Mouse (Mus musculus): ENCODE data around the gene Dnajb8.

Dnajb8 gene

GRCm38 (mm10) chr6:88299491-88299890 lies 77.4 kb downstream of the Dnajb8 start:
- DNase-seq: no peak

DNA sequence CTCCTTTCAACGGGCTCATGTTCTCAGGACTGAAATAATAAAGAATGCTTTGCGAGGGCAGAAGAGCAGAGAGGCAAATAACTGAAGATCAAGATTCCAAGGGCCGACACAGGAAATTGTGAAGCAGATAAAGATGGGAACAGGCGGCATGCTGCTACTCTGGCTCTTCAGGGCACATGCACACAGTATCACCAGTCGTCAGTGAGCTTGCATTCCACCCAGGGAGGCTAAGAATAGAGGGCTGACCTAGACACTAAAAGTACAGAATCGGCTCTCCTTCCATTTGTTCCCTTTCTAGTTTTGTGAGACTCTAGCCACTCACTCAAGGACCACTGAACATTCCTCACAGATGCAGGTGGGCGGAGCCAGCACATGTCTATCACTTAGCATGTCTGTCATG lies 79.2 kb downstream of the Dnajb8 start:
- no peak for DNase-seq
